Mouse (Mus musculus): ENCODE data around the gene Usp30. TPM values are rescaled to one million over a fixed set of nuclear protein-coding genes. Genes with fewer than 3 reads are reported as not detected.

Usp30 gene
- polyA plus RNA-seq, 1 experiment from 2014 or later: 11.9 TPM

DNA sequence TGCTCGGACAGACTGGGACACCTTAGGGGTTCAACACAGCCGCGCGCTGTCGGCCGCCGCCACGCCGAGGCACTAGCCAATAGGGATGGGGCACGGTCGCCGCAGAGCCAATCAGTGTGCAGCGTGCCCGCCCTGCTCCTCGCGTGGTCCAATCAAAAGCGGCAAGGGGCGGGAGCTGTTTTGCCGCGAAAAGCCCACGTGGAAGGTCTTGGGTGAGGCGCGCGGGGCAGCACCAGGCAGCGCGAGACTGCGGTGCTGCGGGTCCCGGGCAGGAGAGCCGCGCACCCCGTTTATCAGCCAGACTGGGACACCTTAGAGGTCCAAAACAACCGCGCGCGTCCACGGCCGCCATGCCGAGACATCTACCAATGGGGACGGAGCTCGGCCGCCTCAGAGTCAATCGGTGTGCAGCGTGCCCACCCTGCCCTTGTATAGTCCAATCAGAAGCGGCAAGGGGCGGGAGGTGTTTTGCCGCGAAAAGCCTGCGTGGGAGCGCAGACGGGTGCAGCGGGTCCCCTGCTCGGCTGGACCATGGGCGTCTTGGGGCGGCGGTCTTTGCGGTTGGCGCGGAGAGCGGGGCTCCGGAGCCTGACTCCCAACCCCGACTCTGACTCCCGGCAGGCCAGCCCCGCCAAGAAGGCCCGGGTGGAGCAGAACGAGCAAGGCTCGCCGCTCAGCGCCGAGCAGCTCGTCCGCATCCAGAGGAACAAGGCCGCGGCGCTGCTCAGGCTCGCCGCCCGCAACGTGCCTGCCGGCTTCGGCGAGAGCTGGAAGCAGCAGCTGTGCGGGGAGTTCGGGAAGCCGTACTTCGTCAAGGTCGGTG, 65.6 kb downstream of the Usp30 start:
- no peaks in the 10 kb centered on the region for H3K9me3 ChIP-seq
- H3K9ac ChIP-seq: peak overlapping the region; percentile 54
- H3K27ac ChIP-seq: peak overlapping the region; percentile 76
- peak; percentile 97 for ATAC-seq (ENCODE audit: insufficient number of reproducible peaks, low FRiP score, low TSS enrichment, low read depth)
- peaks cover 31% of the 10 kb centered on the region for H3K4me1 ChIP-seq
- WGBS: under 1% methylated on average over 87 of the region's 87 CpGs
- no peaks in the 10 kb centered on the region for H3K27me3 ChIP-seq
- peak overlapping the region; percentile 99 for H3K4me2 ChIP-seq
- 0 out of 2 replicates have a peak, but pooled peaks cover under 1% of the 10 kb centered on the region for H3K36me3 ChIP-seq
- peak overlapping the region; percentile 83 for H3K4me3 ChIP-seq

GRCm38 (mm10) chr5:114131521-114131840, 66.2 kb downstream of the Usp30 start:
- peaks cover 31% of the 10 kb centered on the region for H3K4me1 ChIP-seq
- H3K4me3 ChIP-seq: peak overlapping the region; percentile 83
- H3K9ac ChIP-seq: peak overlapping the region; percentile 46
- H3K27ac ChIP-seq: peak overlapping the region; percentile 76
- no peaks in the 10 kb centered on the region for H3K36me3 ChIP-seq
- WGBS: 0% methylated on average over 15 of the region's 15 CpGs
- no peaks in the 10 kb centered on the region for H3K27me3 ChIP-seq
- no peak for ATAC-seq (ENCODE audit: insufficient number of reproducible peaks, low FRiP score, low TSS enrichment, low read depth)
- H3K4me2 ChIP-seq: peak overlapping the region; percentile 99
- H3K9me3 ChIP-seq: no peaks in the 10 kb centered on the region

- Histone ChIP-seq H3K27me3 (no peaks in the 10 kb centered on the region), H3K27ac (no peak overlapping the region), H3K4me3 (no peak overlapping the region), H3K36me3 (no peaks in the 10 kb centered on the region), H3K9me3 (no peaks in the 10 kb centered on the region), H3K9ac (no peak overlapping the region), H3K4me1 (peaks cover 34% of the 10 kb centered on the region), H3K4me2 (no peak overlapping the region)
- WGBS: 86% methylated on average over 6 of the region's 6 CpGs
- ATAC-seq (ENCODE audit: insufficient number of reproducible peaks, low FRiP score, low TSS enrichment, low read depth): no peak
Observed at GRCm38 (mm10) chr5:114132841-114133240, 67.6 kb downstream of the Usp30 start.

GRCm38 (mm10) chr5:114134091-114134534, 68.9 kb downstream of the Usp30 start:
- Histone ChIP-seq H3K36me3 (no peaks in the 10 kb centered on the region), H3K4me2 (no peak overlapping the region), H3K9ac (no peak overlapping the region), H3K9me3 (no peaks in the 10 kb centered on the region), H3K4me1 (peaks cover 46% of the 10 kb centered on the region), H3K27ac (no peak overlapping the region), H3K27me3 (no peaks in the 10 kb centered on the region), H3K4me3 (no peak overlapping the region)
- no peak for ATAC-seq (ENCODE audit: insufficient number of reproducible peaks, low FRiP score, low TSS enrichment, low read depth)
- WGBS: 58% methylated on average over 6 of the region's 6 CpGs

- Histone ChIP-seq H3K36me3 (no peaks in the 10 kb centered on the region), H3K9me3 (no peaks in the 10 kb centered on the region), H3K4me1 (peaks cover 53% of the 10 kb centered on the region), H3K9ac (no peak overlapping the region), H3K27me3 (no peaks in the 10 kb centered on the region), H3K4me2 (no peak overlapping the region), H3K4me3 (no peak overlapping the region), H3K27ac (no peak overlapping the region)
- no peak for ATAC-seq (ENCODE audit: insufficient number of reproducible peaks, low FRiP score, low TSS enrichment, low read depth)
- 88% methylated on average over 10 of the region's 10 CpGs for WGBS
Observed at GRCm38 (mm10) chr5:114135516-114135915, 70.3 kb downstream of the Usp30 start.

GRCm38 (mm10) chr5:114137481-114138276, 72.4 kb downstream of the Usp30 start:
- Histone ChIP-seq H3K4me3 (no peak overlapping the region), H3K36me3 (no peaks in the 10 kb centered on the region)
- 75% methylated on average over 15 of the region's 15 CpGs for WGBS

GRCm38 (mm10) chr5:114138277-114139164, 73.3 kb downstream of the Usp30 start:
- no peak for ATAC-seq (ENCODE audit: insufficient number of reproducible peaks, low FRiP score, low TSS enrichment, low read depth)
- peak overlapping the region; percentile 67 for H3K27ac ChIP-seq

More at GRCm38 (mm10) chr5:114137481-114138276, 72.4 kb downstream of the Usp30 start:
- H3K4me1 ChIP-seq: peaks cover 38% of the 10 kb centered on the region
- peak overlapping the region; percentile 24; the same call in 1 of the 2 replicates for H3K27ac ChIP-seq
- ATAC-seq (ENCODE audit: insufficient number of reproducible peaks, low FRiP score, low TSS enrichment, low read depth): no peak
- no peaks in the 10 kb centered on the region for H3K27me3 ChIP-seq
- H3K9ac ChIP-seq: no peak overlapping the region
- no peaks in the 10 kb centered on the region for H3K9me3 ChIP-seq
- H3K4me2 ChIP-seq: no peak overlapping the region

DNA sequence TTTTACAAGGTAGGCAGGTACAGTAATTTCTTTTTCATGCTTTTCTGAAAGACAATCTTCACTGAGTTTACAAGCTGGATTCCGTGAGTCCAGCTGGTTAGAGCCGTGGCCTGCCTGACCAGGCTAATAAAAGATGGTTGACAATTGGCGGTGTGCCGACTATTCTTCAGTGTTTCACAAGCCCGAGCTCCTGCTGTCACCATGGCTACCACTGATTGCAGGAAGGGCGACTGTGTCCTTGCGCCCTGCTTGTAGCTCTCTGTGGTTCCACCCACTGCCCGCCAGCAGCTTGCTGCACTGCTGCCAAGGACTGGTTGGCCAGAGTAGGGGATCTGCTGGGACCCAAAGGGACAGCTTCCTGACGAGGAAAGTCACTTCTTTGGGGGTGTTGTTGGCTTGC, 73.9 kb downstream of the Usp30 start:
- Histone ChIP-seq H3K27me3 (no peaks in the 10 kb centered on the region), H3K4me3 (no peak overlapping the region), H3K4me2 (peak overlapping the region; percentile 5; the same call in 1 of the 2 replicates), H3K9me3 (no peaks in the 10 kb centered on the region), H3K4me1 (peaks cover 35% of the 10 kb centered on the region), H3K36me3 (no peaks in the 10 kb centered on the region), H3K27ac (peak overlapping the region; percentile 67), H3K9ac (no peak overlapping the region)
- 39% methylated on average over 9 of the region's 9 CpGs for WGBS
- peak; percentile 31; the same call in 1 of the 2 replicates for ATAC-seq (ENCODE audit: insufficient number of reproducible peaks, low FRiP score, low TSS enrichment, low read depth)

More at GRCm38 (mm10) chr5:114138277-114139164, 73.3 kb downstream of the Usp30 start:
- Histone ChIP-seq H3K36me3 (no peaks in the 10 kb centered on the region), H3K9ac (no peak overlapping the region), H3K27me3 (no peaks in the 10 kb centered on the region), H3K4me2 (peak overlapping the region; percentile 5; the same call in 1 of the 2 replicates), H3K4me3 (no peak overlapping the region), H3K9me3 (no peaks in the 10 kb centered on the region), H3K4me1 (peaks cover 38% of the 10 kb centered on the region)
- WGBS: 50% methylated on average over 21 of the region's 21 CpGs

- Histone ChIP-seq H3K4me3 (no peak within 1 kb of the TSS), H3K9ac (no peak within 1 kb of the TSS), H3K27me3 (no peaks in the 10 kb centered on the region), H3K9me3 (no peaks in the 10 kb centered on the region), H3K27ac (no peak within 1 kb of the TSS), H3K4me2 (no peak within 1 kb of the TSS), H3K36me3 (no peaks in the 10 kb centered on the region), H3K4me1 (peaks cover 16% of the 10 kb centered on the region)
- WGBS: 25% methylated on average over 19 of the region's 19 CpGs
- ATAC-seq (ENCODE audit: insufficient number of reproducible peaks, low FRiP score, low TSS enrichment, low read depth): no peak
Observed at GRCm38 (mm10) chr5:114146028-114146888, 81.0 kb downstream of the Usp30 start, which contains the start of gene Acacb. Acacb (plus strand) TSS chr5:114146535.

DNA sequence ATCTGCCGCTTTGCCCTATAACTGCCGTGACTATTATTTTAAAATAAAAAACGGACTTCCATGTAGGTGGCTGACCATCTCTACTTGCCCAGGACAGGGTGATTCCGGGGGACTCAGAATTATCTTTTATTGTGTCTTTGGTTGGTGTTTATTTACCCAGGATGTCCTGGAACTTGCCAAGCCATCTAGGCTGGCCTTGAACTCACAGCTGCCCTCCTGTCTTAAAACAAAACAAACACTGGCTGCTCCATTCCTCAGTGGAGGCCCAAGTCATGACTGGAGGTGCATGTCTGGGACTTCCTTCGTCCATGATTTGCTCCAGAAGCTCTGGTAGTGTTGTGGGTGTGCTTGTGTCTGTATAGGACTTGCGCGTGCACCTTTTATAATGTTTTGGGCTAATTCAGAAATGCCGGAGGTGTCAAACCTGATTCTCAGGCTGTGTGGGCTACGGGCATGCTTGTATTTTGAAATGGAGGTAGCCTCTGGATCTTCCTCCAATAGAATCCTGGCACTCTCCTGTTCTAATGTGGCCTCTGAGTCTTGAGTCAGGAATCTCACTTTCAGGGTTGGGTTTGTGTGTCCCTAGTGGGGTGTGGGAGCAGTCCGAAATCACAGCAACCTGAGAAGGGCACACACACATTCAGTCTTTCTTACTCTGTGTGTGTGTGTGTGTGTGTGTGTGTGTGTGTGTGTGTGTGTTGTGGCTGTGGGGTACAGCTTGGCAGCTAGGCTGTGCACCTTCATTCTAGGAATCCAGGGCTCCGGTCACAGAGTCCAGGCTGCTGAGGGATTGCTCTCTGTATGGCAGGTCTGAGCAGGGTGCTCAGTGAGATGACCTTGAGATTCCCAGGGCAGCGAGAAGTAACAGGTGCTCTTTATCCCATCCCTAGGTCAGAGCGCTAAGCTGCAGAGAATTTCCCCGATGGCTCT, 82.0 kb downstream of the Usp30 start:
- ATAC-seq (ENCODE audit: insufficient number of reproducible peaks, low FRiP score, low TSS enrichment, low read depth): no peak
- Histone ChIP-seq H3K4me2 (no peak overlapping the region), H3K36me3 (no peaks in the 10 kb centered on the region), H3K9me3 (no peaks in the 10 kb centered on the region), H3K4me3 (no peak overlapping the region), H3K27ac (no peak overlapping the region), H3K4me1 (peaks cover 16% of the 10 kb centered on the region), H3K27me3 (no peaks in the 10 kb centered on the region), H3K9ac (no peak overlapping the region)
- WGBS: 71% methylated on average over 14 of the region's 14 CpGs
